Mouse (Mus musculus): ENCODE measurements around the gene Aldh9a1. TPM values are rescaled to one million over a fixed set of nuclear protein-coding genes. Genes with fewer than 3 reads are reported as not detected.
"Not testable (repeated sequence)": the region's sequence is repeated elsewhere in the genome, so short reads cannot be mapped to it uniquely, and the experiment has no call there.

The Aldh9a1 gene
- polyA plus RNA-seq, 1 experiment = 33.5 TPM

GRCm38 (mm10) chr1:167336398-167336797, 13.4 kb upstream of the Aldh9a1 start:
- WGBS = 94% methylated on average over 3 of the region's 3 CpGs
- Histone ChIP-seq H3K27ac (ENCODE audit: control insufficient read depth, insufficient read depth, low read length) (no peak overlapping the region), H3K4me1 (replicated peaks; ENCODE audit: control insufficient read depth, insufficient read depth, low read length) (peaks cover 9% of the 10 kb centered on the region), H3K36me3 (ENCODE audit: control insufficient read depth, insufficient read depth, low read length) (peaks cover 8% of the 10 kb centered on the region), H3K27me3 (ENCODE audit: control insufficient read depth, insufficient read depth, low read length) (no peaks in the 10 kb centered on the region), H3K4me3 (ENCODE audit: control insufficient read depth, insufficient read depth, low read length) (no peak overlapping the region)
- TF ChIP-seq POLR2A (IDR thresholded peaks at IDR 0.05; ENCODE audit: control insufficient read depth, extremely low read depth, insufficient read depth, low read length, poor library complexity) (no peak), CTCF (IDR thresholded peaks at IDR 0.05; ENCODE audit: borderline replicate concordance, control insufficient read depth, extremely low read depth, insufficient read depth, low read length, poor library complexity) (no peak)
- DNase-seq = no peak

- TF ChIP-seq POLR2A (IDR thresholded peaks at IDR 0.05; ENCODE audit: control insufficient read depth, extremely low read depth, insufficient read depth, low read length, poor library complexity) = no peak
- peak; percentile 48; the same call in 1 of the 2 replicates for TF ChIP-seq CTCF (IDR thresholded peaks at IDR 0.05; ENCODE audit: borderline replicate concordance, control insufficient read depth, extremely low read depth, insufficient read depth, low read length, poor library complexity)
- 15% methylated on average over 12 of the region's 12 CpGs for WGBS
- DNase-seq = peak; percentile 79
- Histone ChIP-seq H3K4me1 (replicated peaks; ENCODE audit: control insufficient read depth, insufficient read depth, low read length) (peaks cover 9% of the 10 kb centered on the region), H3K36me3 (ENCODE audit: control insufficient read depth, insufficient read depth, low read length) (no peaks in the 10 kb centered on the region), H3K4me3 (ENCODE audit: control insufficient read depth, insufficient read depth, low read length) (no peak overlapping the region), H3K27me3 (ENCODE audit: control insufficient read depth, insufficient read depth, low read length) (no peaks in the 10 kb centered on the region), H3K27ac (ENCODE audit: control insufficient read depth, insufficient read depth, low read length) (no peak overlapping the region)
These were observed 12.2 kb upstream of the Aldh9a1 start for GRCm38 (mm10) chr1:167337463-167338095.

- H3K36me3 ChIP-seq (ENCODE audit: control insufficient read depth, insufficient read depth, low read length) = no peaks in the 10 kb centered on the region
- WGBS = 41% methylated on average over 9 of the region's 9 CpGs
- H3K4me1 ChIP-seq (replicated peaks; ENCODE audit: control insufficient read depth, insufficient read depth, low read length) = peaks cover 9% of the 10 kb centered on the region
- no peak overlapping the region for H3K27ac ChIP-seq (ENCODE audit: control insufficient read depth, insufficient read depth, low read length)
- no peak for TF ChIP-seq POLR2A (IDR thresholded peaks at IDR 0.05; ENCODE audit: control insufficient read depth, extremely low read depth, insufficient read depth, low read length, poor library complexity)
- TF ChIP-seq CTCF (IDR thresholded peaks at IDR 0.05; ENCODE audit: borderline replicate concordance, control insufficient read depth, extremely low read depth, insufficient read depth, low read length, poor library complexity) = no peak
- H3K4me3 ChIP-seq (ENCODE audit: control insufficient read depth, insufficient read depth, low read length) = no peak overlapping the region
- DNase-seq = no peak
- H3K27me3 ChIP-seq (ENCODE audit: control insufficient read depth, insufficient read depth, low read length) = no peaks in the 10 kb centered on the region
These were observed 10.5 kb upstream of the Aldh9a1 start for GRCm38 (mm10) chr1:167339177-167339781.

DNA sequence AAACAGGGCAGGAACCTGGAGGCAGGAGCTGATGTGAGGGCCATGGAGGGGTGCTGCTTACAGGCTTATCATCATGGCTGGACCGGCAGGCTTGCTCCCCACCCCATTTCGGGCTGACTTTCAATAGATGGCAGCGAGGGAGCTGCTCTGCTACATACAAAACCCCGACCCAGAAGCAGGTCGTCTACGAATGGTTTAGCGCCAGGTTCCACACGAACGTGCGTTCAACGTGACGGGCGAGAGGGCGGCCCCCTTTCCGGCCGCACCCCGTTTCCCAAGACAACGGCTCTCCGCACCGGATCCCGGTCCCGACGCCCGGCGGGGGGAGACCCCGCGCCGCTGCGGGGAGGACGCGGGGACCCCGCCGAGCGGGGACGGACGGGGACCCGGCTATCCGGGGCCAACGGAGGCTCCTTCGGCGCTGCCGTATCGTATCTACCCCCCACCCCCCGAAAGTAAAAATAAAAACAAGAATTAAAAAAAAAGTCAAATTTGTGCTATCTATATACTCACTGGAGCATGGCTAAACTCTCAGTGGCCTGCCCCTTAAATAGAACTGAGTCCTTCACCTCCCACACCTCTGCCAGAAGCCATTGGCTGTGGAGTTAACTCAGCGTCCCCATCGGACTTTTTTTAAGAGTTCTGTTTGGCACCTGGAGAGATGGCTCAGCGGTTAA, 9.5 kb upstream of the Aldh9a1 start:
- Histone ChIP-seq H3K4me1 (replicated peaks; ENCODE audit: control insufficient read depth, insufficient read depth, low read length) (peaks cover 9% of the 10 kb centered on the region), H3K27me3 (ENCODE audit: control insufficient read depth, insufficient read depth, low read length) (no peaks in the 10 kb centered on the region), H3K36me3 (ENCODE audit: control insufficient read depth, insufficient read depth, low read length) (no peaks in the 10 kb centered on the region), H3K4me3 (ENCODE audit: control insufficient read depth, insufficient read depth, low read length) (peak overlapping the region; percentile 58), H3K27ac (ENCODE audit: control insufficient read depth, insufficient read depth, low read length) (no peak overlapping the region)
- WGBS = 2% methylated on average over 47 of the region's 47 CpGs
- peak; percentile 17 for DNase-seq
- no peak for TF ChIP-seq POLR2A (IDR thresholded peaks at IDR 0.05; ENCODE audit: control insufficient read depth, extremely low read depth, insufficient read depth, low read length, poor library complexity)
- TF ChIP-seq CTCF (IDR thresholded peaks at IDR 0.05; ENCODE audit: borderline replicate concordance, control insufficient read depth, extremely low read depth, insufficient read depth, low read length, poor library complexity) = no peak

GRCm38 (mm10) chr1:167340910-167341528, 8.8 kb upstream of the Aldh9a1 start:
- Histone ChIP-seq H3K36me3 (ENCODE audit: control insufficient read depth, insufficient read depth, low read length) (no peaks in the 10 kb centered on the region), H3K4me1 (replicated peaks; ENCODE audit: control insufficient read depth, insufficient read depth, low read length) (peaks cover 9% of the 10 kb centered on the region), H3K4me3 (ENCODE audit: control insufficient read depth, insufficient read depth, low read length) (no peak overlapping the region), H3K27me3 (ENCODE audit: control insufficient read depth, insufficient read depth, low read length) (no peaks in the 10 kb centered on the region), H3K27ac (ENCODE audit: control insufficient read depth, insufficient read depth, low read length) (no peak overlapping the region)
- no peak for DNase-seq
- 90% methylated on average over 3 of the region's 3 CpGs for WGBS
- TF ChIP-seq POLR2A (IDR thresholded peaks at IDR 0.05; ENCODE audit: control insufficient read depth, extremely low read depth, insufficient read depth, low read length, poor library complexity) (no peak), CTCF (IDR thresholded peaks at IDR 0.05; ENCODE audit: borderline replicate concordance, control insufficient read depth, extremely low read depth, insufficient read depth, low read length, poor library complexity) (no peak)

- TF ChIP-seq POLR2A (IDR thresholded peaks at IDR 0.05; ENCODE audit: control insufficient read depth, extremely low read depth, insufficient read depth, low read length, poor library complexity) = no peak
- TF ChIP-seq CTCF (IDR thresholded peaks at IDR 0.05; ENCODE audit: borderline replicate concordance, control insufficient read depth, extremely low read depth, insufficient read depth, low read length, poor library complexity) = no peak
- Histone ChIP-seq H3K36me3 (ENCODE audit: control insufficient read depth, insufficient read depth, low read length) (no peaks in the 10 kb centered on the region), H3K27me3 (ENCODE audit: control insufficient read depth, insufficient read depth, low read length) (no peaks in the 10 kb centered on the region), H3K4me3 (ENCODE audit: control insufficient read depth, insufficient read depth, low read length) (no peak overlapping the region), H3K27ac (ENCODE audit: control insufficient read depth, insufficient read depth, low read length) (no peak overlapping the region), H3K4me1 (replicated peaks; ENCODE audit: control insufficient read depth, insufficient read depth, low read length) (peaks cover 9% of the 10 kb centered on the region)
- WGBS = 96% methylated on average over 10 of the region's 10 CpGs
- no peak for DNase-seq
These were observed 7.0 kb upstream of the Aldh9a1 start for GRCm38 (mm10) chr1:167342831-167343230.

DNA sequence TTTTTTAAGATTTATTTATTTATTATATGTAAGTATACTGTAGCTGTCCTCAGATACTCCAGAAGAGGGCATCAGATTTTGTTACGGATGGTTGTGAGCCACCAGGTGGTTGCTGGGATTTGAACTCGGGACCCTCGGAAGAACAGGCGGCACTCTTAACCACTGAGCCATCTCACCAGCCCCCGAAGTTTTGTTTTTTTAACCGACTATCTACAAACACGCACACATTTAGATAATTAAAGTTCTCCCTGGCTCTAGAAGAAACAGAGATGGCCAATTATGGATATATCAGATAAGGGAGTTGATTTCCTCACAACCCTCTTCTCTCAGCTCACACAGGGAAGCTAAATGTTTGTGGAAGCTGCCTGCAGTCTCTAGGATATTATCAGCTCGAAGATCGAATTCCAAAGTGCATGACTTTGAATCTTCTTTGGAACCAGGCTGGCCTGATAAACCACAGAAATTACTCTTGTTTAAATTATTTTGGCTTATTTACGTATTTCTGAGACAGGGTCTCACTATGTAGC, 3.7 kb upstream of the Aldh9a1 start:
- not testable (repeated sequence) for H3K27ac ChIP-seq (ENCODE audit: control insufficient read depth, insufficient read depth, low read length); H3K4me3 ChIP-seq (ENCODE audit: control insufficient read depth, insufficient read depth, low read length); H3K27me3 ChIP-seq (ENCODE audit: control insufficient read depth, insufficient read depth, low read length); H3K36me3 ChIP-seq (ENCODE audit: control insufficient read depth, insufficient read depth, low read length); H3K4me1 ChIP-seq (replicated peaks; ENCODE audit: control insufficient read depth, insufficient read depth, low read length); DNase-seq
- WGBS = 95% methylated on average over 10 of the region's 10 CpGs

GRCm38 (mm10) chr1:167349206-167349605, 585 bp upstream of the Aldh9a1 start:
- H3K27ac ChIP-seq (ENCODE audit: control insufficient read depth, insufficient read depth, low read length); H3K4me3 ChIP-seq (ENCODE audit: control insufficient read depth, insufficient read depth, low read length); H3K27me3 ChIP-seq (ENCODE audit: control insufficient read depth, insufficient read depth, low read length); DNase-seq; H3K36me3 ChIP-seq (ENCODE audit: control insufficient read depth, insufficient read depth, low read length); H3K4me1 ChIP-seq (replicated peaks; ENCODE audit: control insufficient read depth, insufficient read depth, low read length): not testable (repeated sequence)
- WGBS = 41% methylated on average over 3 of the region's 3 CpGs
